Mouse (Mus musculus) brain, embryonic 14.5 days (tissue): ENCODE data around the gene 9930104L06Rik. TPM values are rescaled to one million over a fixed set of nuclear protein-coding genes. Genes with fewer than 3 reads are reported as not detected.

Experiments used
- DNase-seq: peaks from one replicate; pipeline ENCODE4 v3.0.0-alpha.2; 2011; ENCODE audit warnings: low read depth
- CTCF ChIP-seq: fragments of 200-500 bp; IDR thresholded peaks from 2 replicates; pipeline ENCODE4 v1.5.1; 2012; ENCODE audit warnings: inconsistent platforms, mild to moderate bottlenecking, moderate library complexity, borderline replicate concordance; ENCODE audit not compliant: insufficient read depth, insufficient read length; ENCODE audit errors: extremely low read depth
- POLR2A ChIP-seq: fragments of 200-500 bp; IDR thresholded peaks from 2 replicates; pipeline ENCODE4 v1.6.1; 2012; ENCODE audit warnings: mild to moderate bottlenecking, inconsistent platforms, borderline replicate concordance; ENCODE audit not compliant: poor library complexity, insufficient read depth, insufficient read length, severe bottlenecking; ENCODE audit errors: extremely low read depth
- polyA plus RNA-seq: library from polyadenylated mRNA; depleted of rRNA; stranded (reverse); fragments of >200 nt; gene quantifications from 2 replicates; pipeline ENCODE4 v1.2.3, GENCODE M21; 2012

The 9930104L06Rik gene
- polyA plus RNA-seq, 1 experiment = 22.3 TPM

- DNase-seq = no peak
- TF ChIP-seq CTCF = no peak
- TF ChIP-seq POLR2A = no peak
These were observed 25.7 kb downstream of the 9930104L06Rik start for GRCm38 (mm10) chr4:124962576-124962975.

GRCm38 (mm10) chr4:124964912-124965599, 28.2 kb downstream of the 9930104L06Rik start:
- peak; percentile 53 for DNase-seq
- no peak for TF ChIP-seq POLR2A
- no peak for TF ChIP-seq CTCF

GRCm38 (mm10) chr4:124968711-124969110, 31.9 kb downstream of the 9930104L06Rik start:
- no peak for DNase-seq
- TF ChIP-seq CTCF (no peak), POLR2A (no peak)

GRCm38 (mm10) chr4:124969219-124969848, 32.5 kb downstream of the 9930104L06Rik start:
- TF ChIP-seq POLR2A (no peak), CTCF (no peak)
- no peak for DNase-seq

GRCm38 (mm10) chr4:124970194-124970593, 33.3 kb downstream of the 9930104L06Rik start:
- TF ChIP-seq POLR2A = no peak
- TF ChIP-seq CTCF = no peak
- no peak for DNase-seq

GRCm38 (mm10) chr4:124970677-124971076, 33.8 kb downstream of the 9930104L06Rik start:
- peak; percentile 70 for DNase-seq
- TF ChIP-seq POLR2A (no peak), CTCF (no peak)

- TF ChIP-seq POLR2A (no peak), CTCF (no peak)
- no peak for DNase-seq
These were observed 34.2 kb downstream of the 9930104L06Rik start for GRCm38 (mm10) chr4:124971094-124971493.

- DNase-seq = no peak
- TF ChIP-seq POLR2A = no peak
- TF ChIP-seq CTCF = no peak
These were observed 35.5 kb downstream of the 9930104L06Rik start for GRCm38 (mm10) chr4:124972316-124972715.

GRCm38 (mm10) chr4:124973296-124973695, 36.4 kb downstream of the 9930104L06Rik start:
- no peak for TF ChIP-seq CTCF
- TF ChIP-seq POLR2A = no peak
- peak; percentile 35 for DNase-seq

- no peak for DNase-seq
- TF ChIP-seq CTCF = no peak
- TF ChIP-seq POLR2A = no peak
These were observed 41.4 kb downstream of the 9930104L06Rik start for GRCm38 (mm10) chr4:124978201-124978600.

- TF ChIP-seq CTCF (peak; percentile 31; the same call in 1 of the 2 replicates), POLR2A (no peak)
- DNase-seq = no peak
These were observed 47.2 kb downstream of the 9930104L06Rik start for GRCm38 (mm10) chr4:124983893-124984526.

- no peak for TF ChIP-seq POLR2A
- no peak for TF ChIP-seq CTCF
- no peak for DNase-seq
These were observed 48.2 kb downstream of the 9930104L06Rik start for GRCm38 (mm10) chr4:124984871-124985670.
